Mouse (Mus musculus) embryonic fibroblast, embryonic 13.5 days (primary cell): ENCODE data around the gene Tfpi.

ENCODE experiments used
- CTCF ChIP-seq: IDR thresholded peaks from 2 replicates; pipeline ENCODE4 v1.5.1; 2011; ENCODE audit warnings: mild to moderate bottlenecking, control low read depth, low read length, moderate library complexity, borderline replicate concordance; ENCODE audit not compliant: insufficient read depth
- POLR2A ChIP-seq: IDR thresholded peaks from 2 replicates; pipeline ENCODE4 v1.6.1; 2011; ENCODE audit warnings: low read depth, mild to moderate bottlenecking, control low read depth, low read length, moderate library complexity

GRCm38 (mm10) chr2:84383828-84384227 lies 92.7 kb downstream of the Tfpi start:
- TF ChIP-seq CTCF (no peak), POLR2A (no peak)
